Mouse (Mus musculus): Measurements from ENCODE around the gene Pum1. TPM values are rescaled to one million over a fixed set of nuclear protein-coding genes. Genes with fewer than 3 reads are reported as not detected.

Pum1 gene
- polyA plus RNA-seq, 1 experiment from 2014 or later: 81.0 TPM

DNA sequence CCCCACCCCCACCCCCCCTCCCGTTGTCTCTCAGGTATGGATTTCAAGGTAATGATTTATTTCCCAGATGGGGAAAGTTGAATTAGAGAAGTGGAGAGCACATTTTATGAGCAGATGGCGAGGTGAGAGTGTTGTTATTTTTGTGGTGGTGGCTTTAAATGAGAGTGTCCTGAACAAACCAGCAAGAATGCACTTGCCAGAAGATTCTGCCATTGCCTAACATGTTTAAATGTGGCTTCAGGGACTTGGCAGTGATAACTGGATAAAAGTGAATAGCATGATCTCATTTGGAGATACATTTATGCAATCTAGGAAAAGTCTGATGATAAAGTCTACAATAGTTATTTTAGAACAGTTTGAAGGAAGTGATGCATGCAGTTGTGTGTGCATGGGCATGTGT is 91.7 kb downstream of the Pum1 start:
- no peaks in the 10 kb centered on the region for H3K9me3 ChIP-seq
- peaks cover 35% of the 10 kb centered on the region for H3K4me1 ChIP-seq
- H3K36me3 ChIP-seq: peaks cover 93% of the 10 kb centered on the region
- WGBS: 93% methylated on average over 2 of the region's 2 CpGs
- H3K4me3 ChIP-seq: no peak overlapping the region
- no peak overlapping the region for H3K27ac ChIP-seq
- DNase-seq (ENCODE audit: low spot score): no peak
- H3K27me3 ChIP-seq (ENCODE audit: insufficient read depth, poor library complexity, severe bottlenecking): no peaks in the 10 kb centered on the region

DNA sequence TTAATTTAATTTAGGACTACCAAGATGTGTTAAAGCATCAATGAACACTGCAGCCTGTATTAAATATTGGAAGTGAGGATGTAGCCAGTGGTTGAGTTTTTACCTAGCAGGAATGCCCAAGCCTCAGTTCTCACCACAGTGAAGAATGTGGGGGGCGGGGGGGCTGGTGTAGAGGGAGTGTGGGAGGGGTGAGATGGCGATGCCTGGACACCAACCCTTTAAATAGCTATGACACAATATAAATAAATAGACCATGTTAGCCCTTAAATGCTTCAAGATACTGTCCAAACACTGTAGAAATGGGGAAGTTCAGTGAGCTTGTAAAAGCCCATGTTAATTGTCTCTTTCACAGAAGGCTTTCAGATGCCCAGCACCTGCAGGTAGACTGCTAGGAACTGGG is 96.8 kb downstream of the Pum1 start:
- Histone ChIP-seq H3K4me3 (no peak overlapping the region), H3K36me3 (peaks cover 88% of the 10 kb centered on the region), H3K9me3 (no peaks in the 10 kb centered on the region), H3K4me1 (peaks cover 3% of the 10 kb centered on the region; the same call in 1 of the 2 replicates), H3K27me3 (ENCODE audit: insufficient read depth, poor library complexity, severe bottlenecking) (no peaks in the 10 kb centered on the region), H3K27ac (no peak overlapping the region)
- WGBS: 79% methylated on average over 2 of the region's 2 CpGs
- DNase-seq (ENCODE audit: low spot score): no peak

DNA sequence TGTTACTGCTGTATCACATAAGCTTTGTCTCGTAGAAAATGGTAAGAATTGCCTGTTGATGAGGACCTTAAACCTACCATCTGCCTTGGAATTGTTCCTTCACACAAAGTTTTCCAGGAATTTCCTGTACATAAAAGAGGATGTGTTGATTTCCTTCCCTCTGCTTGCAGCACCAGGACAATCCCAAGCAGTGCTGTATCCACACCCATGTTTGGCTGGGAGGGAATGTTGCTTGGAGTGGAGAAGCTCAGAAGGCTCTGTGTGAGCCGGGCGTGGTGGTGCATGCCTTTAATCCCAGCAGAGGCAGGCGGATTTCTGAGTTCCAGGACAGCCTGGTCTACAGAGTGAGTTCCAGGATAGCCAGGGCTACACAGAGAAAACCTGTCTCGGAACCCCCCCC is 98.7 kb downstream of the Pum1 start:
- peaks cover 92% of the 10 kb centered on the region for H3K36me3 ChIP-seq
- no peaks in the 10 kb centered on the region for H3K27me3 ChIP-seq (ENCODE audit: insufficient read depth, poor library complexity, severe bottlenecking)
- H3K9me3 ChIP-seq: no peaks in the 10 kb centered on the region
- no peak overlapping the region for H3K27ac ChIP-seq
- no peak overlapping the region for H3K4me3 ChIP-seq
- no peaks in the 10 kb centered on the region; the same call in 1 of the 2 replicates for H3K4me1 ChIP-seq
- no peak for DNase-seq (ENCODE audit: low spot score)
- 79% methylated on average over 5 of the region's 5 CpGs for WGBS

DNA sequence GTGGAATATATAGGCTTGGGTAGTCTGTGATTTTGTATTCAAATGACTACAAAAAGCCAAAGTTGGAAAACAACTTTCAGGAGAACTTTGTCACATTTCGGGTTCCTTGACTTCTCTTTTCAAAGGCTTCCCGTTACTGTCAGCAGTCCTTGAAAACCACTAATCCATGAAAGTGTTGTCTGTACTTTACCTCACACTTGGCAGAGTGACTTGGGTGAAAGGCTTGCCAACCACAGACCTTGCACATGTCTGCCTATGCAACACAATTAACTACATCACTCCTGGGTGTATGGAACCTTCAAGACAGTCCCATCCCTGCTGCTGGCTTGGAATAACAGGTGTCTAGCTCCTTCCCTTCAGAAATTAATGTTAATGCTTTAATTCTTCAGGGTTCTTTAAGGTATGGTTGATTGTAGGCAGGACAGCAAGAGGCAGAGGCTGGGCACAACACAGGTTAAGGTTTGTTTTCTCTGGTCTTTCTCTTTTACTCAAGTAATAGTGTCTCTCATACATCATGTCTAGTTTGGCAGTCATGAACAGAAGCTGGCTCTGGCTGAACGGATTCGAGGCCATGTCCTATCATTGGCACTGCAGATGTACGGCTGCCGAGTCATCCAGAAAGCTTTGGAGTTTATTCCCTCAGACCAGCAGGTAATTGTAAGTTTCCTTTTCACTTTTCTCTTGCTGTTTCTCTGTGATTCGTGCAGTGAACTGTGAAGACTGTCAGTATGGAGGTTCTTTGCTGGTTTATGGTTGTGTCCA is 102.5 kb downstream of the Pum1 start:
- H3K36me3 ChIP-seq: peaks cover 92% of the 10 kb centered on the region
- no peak overlapping the region for H3K4me3 ChIP-seq
- no peaks in the 10 kb centered on the region for H3K4me1 ChIP-seq
- H3K27me3 ChIP-seq (ENCODE audit: insufficient read depth, poor library complexity, severe bottlenecking): no peaks in the 10 kb centered on the region
- no peaks in the 10 kb centered on the region for H3K9me3 ChIP-seq
- WGBS: 86% methylated on average over 7 of the region's 7 CpGs
- no peak for DNase-seq (ENCODE audit: low spot score)
- no peak overlapping the region for H3K27ac ChIP-seq

DNA sequence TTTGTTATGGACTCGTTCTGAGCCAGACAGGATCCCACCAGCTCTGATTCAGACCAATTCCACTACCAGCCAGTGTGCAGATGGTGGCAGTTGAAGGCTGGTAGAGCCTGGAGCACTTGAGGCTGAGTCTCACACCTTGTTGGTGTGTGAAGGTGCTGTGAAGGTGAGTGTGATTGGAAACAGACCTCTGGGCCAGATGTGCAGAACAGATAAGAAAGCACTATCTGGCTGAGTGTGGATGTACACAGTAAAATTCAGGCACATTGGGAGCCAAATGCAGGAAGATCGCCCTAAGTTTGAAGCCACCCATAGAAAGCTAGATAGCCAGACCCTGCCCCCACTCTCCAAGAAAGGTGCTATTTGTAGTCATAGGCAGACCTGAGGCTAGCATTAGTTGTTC is 103.3 kb downstream of the Pum1 start:
- Histone ChIP-seq H3K36me3 (peaks cover 92% of the 10 kb centered on the region), H3K27me3 (ENCODE audit: insufficient read depth, poor library complexity, severe bottlenecking) (no peaks in the 10 kb centered on the region), H3K4me3 (no peak overlapping the region), H3K9me3 (no peaks in the 10 kb centered on the region), H3K27ac (no peak overlapping the region), H3K4me1 (no peaks in the 10 kb centered on the region)
- no peak for DNase-seq (ENCODE audit: low spot score)
- WGBS: 77% methylated on average over 2 of the region's 2 CpGs

DNA sequence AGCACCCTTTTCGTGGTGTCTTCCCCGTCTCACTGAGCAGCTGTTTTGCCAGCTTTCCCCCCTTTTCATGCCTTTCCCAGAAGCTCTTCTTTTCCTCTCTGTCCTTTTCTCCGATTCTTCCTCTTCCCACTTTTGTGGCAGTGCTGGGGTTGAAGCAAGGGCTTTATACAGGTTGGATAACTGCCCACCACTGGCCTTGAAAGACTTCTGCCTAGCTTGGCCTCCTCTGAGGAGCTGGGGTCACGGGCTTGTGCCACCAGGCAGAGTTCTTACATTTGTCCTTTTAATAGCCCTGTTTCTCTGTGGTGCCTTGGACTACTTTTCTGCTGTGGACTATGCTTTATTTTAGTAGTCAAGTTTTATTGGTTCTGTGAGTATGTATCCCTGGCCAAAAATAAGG is 103.8 kb downstream of the Pum1 start:
- no peaks in the 10 kb centered on the region for H3K4me1 ChIP-seq
- H3K27ac ChIP-seq: no peak overlapping the region
- DNase-seq (ENCODE audit: low spot score): no peak
- peaks cover 92% of the 10 kb centered on the region for H3K36me3 ChIP-seq
- H3K9me3 ChIP-seq: no peaks in the 10 kb centered on the region
- no peak overlapping the region for H3K4me3 ChIP-seq
- no peaks in the 10 kb centered on the region for H3K27me3 ChIP-seq (ENCODE audit: insufficient read depth, poor library complexity, severe bottlenecking)
- WGBS: 88% methylated on average over 4 of the region's 4 CpGs

DNA sequence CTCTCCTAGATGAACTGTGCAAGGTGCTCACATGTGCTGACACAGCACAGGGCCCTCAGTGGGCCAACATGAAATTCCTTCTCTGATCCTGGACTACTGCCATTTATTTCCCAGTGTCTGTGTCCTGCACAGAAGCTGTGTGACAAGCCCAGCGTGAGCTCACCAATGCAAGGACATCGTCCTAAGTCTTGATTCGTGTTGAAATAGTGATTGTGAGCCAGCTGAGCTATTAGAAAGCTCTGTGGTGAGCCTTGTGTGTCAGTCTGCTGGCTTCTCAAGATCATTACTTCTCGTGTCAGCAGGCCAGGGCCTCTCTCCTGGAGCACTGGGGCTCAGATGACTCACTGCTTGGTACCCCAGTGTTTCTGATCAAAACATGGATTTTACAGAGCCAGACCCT is 110.8 kb downstream of the Pum1 start:
- Histone ChIP-seq H3K4me3 (no peak overlapping the region), H3K36me3 (peaks cover 95% of the 10 kb centered on the region), H3K9me3 (no peaks in the 10 kb centered on the region), H3K4me1 (peaks cover 13% of the 10 kb centered on the region; the same call in 1 of the 2 replicates), H3K27me3 (ENCODE audit: insufficient read depth, poor library complexity, severe bottlenecking) (no peaks in the 10 kb centered on the region), H3K27ac (no peak overlapping the region)
- 84% methylated on average over 4 of the region's 4 CpGs for whole genome bisulfite sequencing
- no peak for DNase-seq (ENCODE audit: low spot score)

DNA sequence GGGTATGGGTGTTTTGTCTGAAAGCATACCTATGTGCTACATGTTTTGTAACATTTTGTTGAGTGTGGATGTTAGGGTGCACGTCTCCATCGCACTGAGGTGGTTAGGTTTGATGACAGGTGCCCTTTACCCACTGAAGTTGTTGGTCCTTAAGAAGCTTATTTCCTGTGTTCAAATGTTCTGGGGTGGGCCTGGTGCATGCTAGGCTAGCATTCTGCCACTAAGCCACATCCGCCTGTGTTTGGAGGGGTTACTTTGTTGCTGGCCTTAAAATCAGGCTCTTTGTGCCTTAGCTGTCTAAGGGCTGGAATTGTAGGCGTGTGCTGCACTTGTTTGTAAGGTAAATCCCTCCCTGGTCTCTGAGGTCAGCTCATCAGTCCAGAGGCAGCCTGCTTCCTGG is 111.7 kb downstream of the Pum1 start:
- H3K36me3 ChIP-seq: peaks cover 97% of the 10 kb centered on the region

DNA sequence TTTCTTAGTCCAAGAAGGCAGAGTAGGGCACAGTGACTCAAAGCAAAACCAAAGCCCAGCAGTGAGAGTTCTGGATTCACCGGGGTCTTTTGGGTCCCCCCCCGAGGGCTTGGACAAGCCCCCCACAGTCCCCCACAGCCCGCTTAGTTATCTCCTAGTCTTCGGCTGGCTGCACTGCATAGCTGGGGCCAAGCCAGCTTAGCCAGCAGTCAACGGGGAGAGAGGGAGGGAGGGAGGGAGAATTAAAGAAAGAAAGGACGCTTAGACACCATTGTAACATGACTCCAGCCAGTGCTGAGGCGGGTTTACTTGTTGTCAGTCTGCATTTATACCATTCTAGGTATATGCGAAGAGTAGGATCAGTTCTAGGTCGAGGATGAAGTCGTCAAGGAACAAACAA is 114.5 kb downstream of the Pum1 start:
- H3K4me1 ChIP-seq: peaks cover 13% of the 10 kb centered on the region; the same call in 1 of the 2 replicates
- no peaks in the 10 kb centered on the region for H3K9me3 ChIP-seq
- H3K4me3 ChIP-seq: no peak overlapping the region
- peaks cover 90% of the 10 kb centered on the region for H3K36me3 ChIP-seq
- no peaks in the 10 kb centered on the region for H3K27me3 ChIP-seq (ENCODE audit: insufficient read depth, poor library complexity, severe bottlenecking)
- 61% methylated on average over 10 of the region's 10 CpGs for WGBS
- no peak overlapping the region for H3K27ac ChIP-seq
- DNase-seq (ENCODE audit: low spot score): no peak

More for the DNA sequence above, 111.7 kb downstream of the Pum1 start:
- no peak overlapping the region for H3K4me3 ChIP-seq
- WGBS: 92% methylated on average over 4 of the region's 4 CpGs
- DNase-seq (ENCODE audit: low spot score): no peak
- H3K27me3 ChIP-seq (ENCODE audit: insufficient read depth, poor library complexity, severe bottlenecking): no peaks in the 10 kb centered on the region
- H3K4me1 ChIP-seq: peaks cover 13% of the 10 kb centered on the region; the same call in 1 of the 2 replicates
- no peaks in the 10 kb centered on the region for H3K9me3 ChIP-seq
- no peak overlapping the region for H3K27ac ChIP-seq

DNA sequence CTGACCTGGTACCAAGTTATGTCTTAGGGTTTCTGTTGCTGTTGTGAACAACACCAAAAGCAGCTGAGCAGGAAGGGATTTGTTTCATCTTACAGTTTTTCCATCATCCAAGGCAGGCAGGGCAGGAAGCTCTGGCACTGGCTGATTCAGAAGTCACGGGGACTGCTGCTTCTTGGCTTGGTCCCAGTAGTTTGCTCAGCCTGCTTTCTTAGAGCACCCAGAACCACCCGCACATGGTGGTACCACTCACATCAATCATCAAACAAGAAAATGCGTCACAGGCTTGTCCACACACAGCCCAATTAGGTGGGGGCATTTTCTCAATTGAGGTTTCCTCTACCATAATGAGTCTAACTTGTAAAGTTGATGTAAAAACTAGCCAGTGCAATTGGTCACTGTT is 115.9 kb downstream of the Pum1 start:
- 84% methylated on average over 3 of the region's 3 CpGs for WGBS
- DNase-seq (ENCODE audit: low spot score): no peak
- H3K27ac ChIP-seq: no peak overlapping the region
- H3K4me3 ChIP-seq: no peak overlapping the region
- H3K4me1 ChIP-seq: peaks cover 13% of the 10 kb centered on the region; the same call in 1 of the 2 replicates
- peaks cover 76% of the 10 kb centered on the region for H3K36me3 ChIP-seq
- H3K27me3 ChIP-seq (ENCODE audit: insufficient read depth, poor library complexity, severe bottlenecking): no peaks in the 10 kb centered on the region
- H3K9me3 ChIP-seq: no peaks in the 10 kb centered on the region

DNA sequence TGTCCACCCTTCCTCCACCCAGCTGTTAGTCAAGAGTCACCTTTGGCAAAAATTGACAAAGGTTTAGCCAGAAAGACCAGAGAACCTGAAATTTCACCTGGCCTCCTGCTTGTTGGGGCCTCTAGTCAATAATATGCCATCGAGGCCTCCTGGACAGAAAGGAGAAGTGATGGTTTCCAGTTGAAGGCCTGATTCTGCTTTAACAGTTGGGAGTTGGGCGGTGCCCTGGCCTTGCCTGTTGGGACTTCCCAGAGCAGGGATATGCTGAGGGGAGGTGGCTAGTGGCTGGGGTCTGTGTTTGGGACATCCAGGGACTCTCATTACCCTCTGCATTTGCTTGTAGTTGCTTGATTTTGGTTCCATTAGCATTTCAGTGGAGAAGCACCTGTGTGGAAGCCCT is 119.4 kb downstream of the Pum1 start:
- H3K27ac ChIP-seq: no peak overlapping the region
- H3K4me3 ChIP-seq: no peak overlapping the region
- no peaks in the 10 kb centered on the region for H3K27me3 ChIP-seq (ENCODE audit: insufficient read depth, poor library complexity, severe bottlenecking)
- H3K36me3 ChIP-seq: peaks cover 43% of the 10 kb centered on the region
- DNase-seq (ENCODE audit: low spot score): no peak
- H3K9me3 ChIP-seq: no peaks in the 10 kb centered on the region
- peaks cover 5% of the 10 kb centered on the region; the same call in 1 of the 2 replicates for H3K4me1 ChIP-seq
- WGBS: 90% methylated on average over 2 of the region's 2 CpGs

DNA sequence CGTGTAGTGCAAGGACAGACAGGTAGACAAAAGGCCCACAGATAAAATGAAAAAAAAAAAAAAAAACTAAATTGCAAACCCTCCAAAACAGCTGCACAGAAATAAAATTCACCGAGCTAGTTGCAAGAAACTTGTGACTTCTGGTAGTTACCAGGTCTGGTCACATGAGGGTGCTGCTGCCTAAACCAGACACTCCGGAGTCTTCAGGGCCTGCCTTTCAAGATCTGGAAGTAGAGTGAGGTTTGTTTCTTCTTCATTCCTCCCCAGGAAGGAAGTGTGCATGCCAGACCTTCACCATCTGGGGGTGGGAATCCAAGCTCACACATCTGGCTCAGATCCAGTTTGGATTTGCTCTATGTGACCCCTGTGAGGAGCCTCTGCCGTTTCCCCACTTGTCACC is 121.6 kb downstream of the Pum1 start:
- Histone ChIP-seq H3K36me3 (peaks cover 22% of the 10 kb centered on the region), H3K9me3 (no peaks in the 10 kb centered on the region), H3K4me1 (no peaks in the 10 kb centered on the region), H3K27ac (no peak overlapping the region), H3K27me3 (ENCODE audit: insufficient read depth, poor library complexity, severe bottlenecking) (no peaks in the 10 kb centered on the region), H3K4me3 (no peak overlapping the region)
- DNase-seq (ENCODE audit: low spot score): no peak
- 34% methylated on average over 4 of the region's 4 CpGs for WGBS

DNA sequence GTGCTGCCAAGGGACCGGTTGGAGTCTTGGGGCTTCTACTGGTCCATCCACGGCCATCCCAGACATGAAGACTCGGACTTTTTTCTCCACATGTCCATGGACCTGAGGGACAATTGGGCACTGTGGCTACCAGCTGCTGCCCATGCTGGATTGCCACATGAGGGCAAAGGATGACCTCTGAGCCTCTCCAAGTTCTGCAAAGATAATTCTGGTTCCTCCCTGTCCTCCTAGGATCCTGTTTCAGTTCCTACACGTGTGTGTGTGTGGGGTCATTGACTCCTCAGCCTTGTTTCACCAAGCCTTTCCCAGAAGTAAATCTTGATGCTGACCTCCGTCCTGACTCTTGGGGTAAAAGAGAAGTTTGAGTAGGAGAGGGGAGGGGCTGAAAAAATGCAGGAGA is 124.4 kb downstream of the Pum1 start:
- WGBS: 79% methylated on average over 5 of the region's 5 CpGs
- Histone ChIP-seq H3K4me1 (peaks cover 11% of the 10 kb centered on the region; the same call in 1 of the 2 replicates), H3K4me3 (no peak overlapping the region), H3K9me3 (no peaks in the 10 kb centered on the region), H3K36me3 (no peaks in the 10 kb centered on the region), H3K27me3 (ENCODE audit: insufficient read depth, poor library complexity, severe bottlenecking) (peaks cover 6% of the 10 kb centered on the region; the same call in 1 of the 2 replicates), H3K27ac (no peak overlapping the region)
- no peak for DNase-seq (ENCODE audit: low spot score)

DNA sequence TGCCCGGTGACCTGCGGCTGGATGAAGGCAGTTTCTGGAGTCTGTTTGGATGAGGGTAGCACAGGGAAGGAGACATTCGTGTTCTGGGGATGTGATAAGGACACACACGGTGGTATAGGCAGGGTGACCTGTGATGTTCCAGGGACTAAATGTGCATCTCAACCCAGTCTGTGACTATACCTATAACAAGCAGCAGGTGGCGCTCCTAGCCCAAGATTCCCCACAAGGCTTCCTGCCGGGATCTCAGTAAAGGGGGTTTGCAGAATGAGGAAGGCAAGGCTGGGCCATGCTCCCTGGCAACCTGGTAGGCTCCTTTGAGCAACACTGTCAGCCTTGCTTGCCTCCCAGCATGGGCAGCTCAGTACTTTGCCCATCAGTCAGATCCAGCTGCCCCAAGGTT is 127.1 kb downstream of the Pum1 start:
- 9% methylated on average over 6 of the region's 6 CpGs for WGBS
- Histone ChIP-seq H3K27me3 (ENCODE audit: insufficient read depth, poor library complexity, severe bottlenecking) (peaks cover 24% of the 10 kb centered on the region), H3K36me3 (no peaks in the 10 kb centered on the region), H3K4me3 (no peak overlapping the region), H3K4me1 (peaks cover 29% of the 10 kb centered on the region), H3K9me3 (no peaks in the 10 kb centered on the region), H3K27ac (no peak overlapping the region)
- peak; percentile 91 for DNase-seq (ENCODE audit: low spot score)

All from heart, embryonic 10.5 days (tissue).